Mouse (Mus musculus) testis, adult 2 months (tissue): ENCODE results near the gene Zfp367. TPM values are rescaled to one million over a fixed set of nuclear protein-coding genes. Genes with fewer than 3 reads are reported as not detected.
A peak's percentile ranks its signal among the peaks of the same experiment; 100 is the strongest.

ENCODE experiments used
- H3K27ac ChIP-seq: fragments of 200-500 bp; 2 replicates; pipeline ENCODE4 v1.5.1; 2012; ENCODE audit warnings: low read depth, low read length; ENCODE audit not compliant: control insufficient read depth, insufficient read depth
- H3K27me3 ChIP-seq: fragments of 200-500 bp; 2 replicates; pipeline ENCODE4 v1.6.1; 2012; ENCODE audit warnings: mild to moderate bottlenecking, low read length, moderate library complexity; ENCODE audit not compliant: control insufficient read depth, insufficient read depth
- H3K36me3 ChIP-seq: fragments of 200-500 bp; 2 replicates; pipeline ENCODE4 v1.6.1; 2012; ENCODE audit warnings: mild to moderate bottlenecking, low read length; ENCODE audit not compliant: control insufficient read depth, insufficient read depth
- H3K4me1 ChIP-seq: fragments of 200-500 bp; 2 replicates; pipeline ENCODE4 v1.6.1; 2012; ENCODE audit warnings: low read length; ENCODE audit not compliant: control insufficient read depth, insufficient read depth
- H3K4me3 ChIP-seq: fragments of 200-500 bp; 2 replicates; pipeline ENCODE4 v1.5.1; 2012; ENCODE audit warnings: low read depth, mild to moderate bottlenecking, low read length, moderate library complexity, mixed read lengths; ENCODE audit not compliant: control insufficient read depth
- CTCF ChIP-seq: fragments of 200-500 bp; IDR thresholded peaks from 2 replicates; pipeline ENCODE4 v1.5.1; 2012; ENCODE audit warnings: low read depth, mild to moderate bottlenecking, inconsistent platforms, low read length, moderate library complexity; ENCODE audit not compliant: control insufficient read depth, insufficient read depth, insufficient replicate concordance
- POLR2A ChIP-seq: fragments of 200-500 bp; IDR thresholded peaks from 2 replicates; pipeline ENCODE4 v1.6.1; 2012; ENCODE audit warnings: low read depth, mild to moderate bottlenecking, inconsistent platforms, low read length, moderate library complexity; ENCODE audit not compliant: control insufficient read depth
- polyA plus RNA-seq: library from polyadenylated mRNA; depleted of rRNA; stranded (reverse); fragments of >200 nt; gene quantifications from 2 replicates; pipeline ENCODE4 v1.2.3, GENCODE M21; 2012

The Zfp367 gene
- polyA plus RNA-seq, 1 experiment, result 29.3 TPM

DNA sequence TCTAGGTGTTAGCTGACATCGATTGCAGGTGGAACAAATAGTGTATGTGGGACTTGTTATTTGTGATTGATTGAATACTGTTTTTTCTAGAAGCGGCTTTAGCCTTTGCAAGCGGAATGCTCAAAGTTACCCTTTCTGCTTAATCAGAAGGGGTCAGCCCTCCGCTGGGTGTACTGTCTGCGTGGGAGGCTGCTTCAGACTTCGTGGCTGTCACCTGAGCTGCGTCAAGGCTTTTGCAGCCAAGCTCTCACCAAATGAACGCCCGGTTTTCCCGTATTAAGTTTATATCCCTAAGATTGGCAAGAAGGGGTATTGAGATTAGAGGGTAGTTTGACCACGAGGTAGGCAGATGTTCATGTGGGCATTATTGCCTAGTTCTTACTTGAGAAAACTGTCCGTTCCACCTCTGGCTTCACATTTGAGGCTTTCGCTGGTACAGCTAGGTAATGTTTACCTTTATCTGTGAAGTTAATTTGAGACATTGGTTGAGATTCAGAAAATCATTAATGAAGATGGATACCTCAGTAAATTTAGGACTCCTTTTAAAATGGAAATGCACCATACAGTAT is 10.2 kb upstream of the Zfp367 start:
- no peak overlapping the region for H3K27ac ChIP-seq
- TF ChIP-seq POLR2A (no peak), CTCF (no peak)
- no peaks in the 10 kb centered on the region for H3K36me3 ChIP-seq
- H3K4me1 ChIP-seq, result peaks cover 10% of the 10 kb centered on the region
- H3K4me3 ChIP-seq, result peak overlapping the region; percentile 83
- H3K27me3 ChIP-seq, result no peaks in the 10 kb centered on the region

DNA sequence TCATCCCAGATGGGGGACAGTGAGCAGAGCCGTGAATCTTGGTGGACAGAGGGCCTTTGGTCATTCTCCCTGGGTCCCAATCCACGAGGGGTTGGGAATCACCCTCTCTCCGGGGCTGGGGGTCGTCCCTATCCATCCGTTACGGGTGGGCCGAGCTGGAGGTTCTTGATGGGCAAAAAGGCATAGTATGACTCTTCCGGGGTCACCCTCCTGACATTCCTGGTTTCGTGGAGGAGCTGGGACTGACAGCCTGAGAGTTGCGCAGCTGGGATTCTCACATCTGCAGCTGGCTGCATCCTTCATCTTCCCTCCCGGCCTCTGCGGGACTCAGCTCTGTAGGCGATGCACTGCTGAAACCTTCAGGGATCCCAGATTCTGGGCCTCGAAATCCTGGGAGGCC is 9.6 kb upstream of the Zfp367 start:
- no peak for TF ChIP-seq CTCF
- TF ChIP-seq POLR2A, result no peak
- Histone ChIP-seq H3K4me1 (peaks cover 10% of the 10 kb centered on the region), H3K4me3 (peak overlapping the region; percentile 83), H3K36me3 (no peaks in the 10 kb centered on the region), H3K27me3 (no peaks in the 10 kb centered on the region), H3K27ac (0 out of 2 replicates have a peak overlapping the region, but pooled peaks have one; percentile 1)

DNA sequence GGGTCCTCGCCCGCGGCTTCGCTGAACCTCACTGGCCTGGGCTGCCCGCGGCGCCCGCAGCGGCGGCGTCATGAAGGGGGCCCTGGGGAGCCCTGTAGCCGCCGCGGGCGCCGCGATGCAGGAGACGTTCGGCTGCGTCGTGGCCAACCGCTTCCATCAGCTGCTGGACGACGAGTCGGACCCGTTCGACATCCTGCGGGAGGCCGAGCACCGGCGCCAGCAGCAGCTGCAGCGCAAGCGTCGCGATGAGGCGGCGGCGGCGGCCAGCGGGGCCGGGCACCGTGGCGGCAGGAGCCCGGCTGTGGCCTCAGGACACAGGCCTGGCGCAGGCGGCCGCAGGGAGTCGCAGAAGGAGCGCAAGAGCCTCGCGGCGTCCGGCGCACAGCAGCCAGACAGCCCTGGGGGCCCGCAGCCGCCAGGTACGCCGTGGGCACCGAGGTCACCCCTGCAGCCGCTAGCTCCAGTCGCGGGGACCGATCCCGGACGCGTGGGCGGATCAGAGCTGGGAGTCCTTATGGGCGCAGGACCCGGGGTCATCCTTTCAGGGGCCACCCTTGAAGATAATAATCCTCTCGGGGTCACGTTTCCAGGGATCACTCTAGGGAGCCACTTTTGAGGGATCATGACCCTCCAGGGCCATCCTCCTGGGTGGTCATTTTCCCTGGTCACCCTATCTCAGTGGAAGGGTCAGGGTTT is 9.1 kb upstream of the Zfp367 start:
- Histone ChIP-seq H3K27me3 (no peaks in the 10 kb centered on the region), H3K4me1 (peaks cover 10% of the 10 kb centered on the region), H3K36me3 (no peaks in the 10 kb centered on the region), H3K4me3 (peak overlapping the region; percentile 83), H3K27ac (peak overlapping the region; percentile 4; the same call in 1 of the 2 replicates)
- TF ChIP-seq POLR2A (no peak), CTCF (no peak)

DNA sequence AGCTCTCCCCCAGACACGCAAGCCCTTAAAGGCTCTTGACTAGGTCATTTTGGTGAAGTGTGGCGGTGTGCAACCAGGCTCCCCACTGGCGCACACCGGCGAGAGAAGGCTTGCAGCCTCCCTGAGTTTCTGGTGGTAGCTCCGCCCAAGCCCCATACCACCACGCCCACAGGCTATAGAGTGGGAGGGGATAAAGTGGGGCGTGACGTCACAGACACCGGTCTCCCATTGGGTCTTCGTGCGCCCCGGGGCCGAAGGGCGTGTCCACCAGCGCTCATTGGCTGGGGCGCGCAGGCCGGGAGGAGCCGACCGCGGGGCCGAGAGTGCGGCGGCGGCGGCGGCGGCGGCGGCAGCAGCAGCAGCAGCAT is 8.5 kb upstream of the Zfp367 start, which contains the start of gene Habp4:
Gene Habp4 (plus strand): TSS at position 277 of the 368 bp plus-strand sequence.
- Histone ChIP-seq H3K27ac (peak within 1 kb of the TSS; percentile 50), H3K27me3 (no peaks in the 10 kb centered on the region), H3K4me1 (peaks cover 10% of the 10 kb centered on the region), H3K36me3 (no peaks in the 10 kb centered on the region), H3K4me3 (peak within 1 kb of the TSS; percentile 83)
- peak; percentile 87 for TF ChIP-seq POLR2A
- no peak for TF ChIP-seq CTCF

DNA sequence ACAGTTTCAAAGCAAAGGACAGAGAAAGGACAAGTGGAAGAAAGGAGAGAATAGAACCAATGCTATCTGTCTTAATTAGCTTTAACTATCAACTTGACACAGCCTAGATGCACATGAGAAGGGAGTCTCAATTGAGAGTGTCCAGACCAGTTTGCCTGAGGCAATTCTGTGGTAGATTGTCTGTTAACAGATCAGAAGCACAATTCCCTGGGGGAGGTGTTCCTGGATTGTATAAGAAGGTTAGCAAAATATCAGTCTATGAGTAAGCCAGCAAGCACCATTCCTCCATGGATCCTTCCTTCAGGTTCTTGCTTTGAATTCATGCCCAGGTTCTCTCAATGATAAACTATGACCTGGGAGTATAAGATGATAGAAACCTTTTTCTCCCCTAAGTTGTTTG is 4.0 kb upstream of the Zfp367 start:
- TF ChIP-seq POLR2A (no peak), CTCF (no peak)
- Histone ChIP-seq H3K36me3 (no peaks in the 10 kb centered on the region), H3K4me1 (peaks cover 4% of the 10 kb centered on the region), H3K27ac (no peak overlapping the region), H3K4me3 (no peak overlapping the region), H3K27me3 (no peaks in the 10 kb centered on the region)

DNA sequence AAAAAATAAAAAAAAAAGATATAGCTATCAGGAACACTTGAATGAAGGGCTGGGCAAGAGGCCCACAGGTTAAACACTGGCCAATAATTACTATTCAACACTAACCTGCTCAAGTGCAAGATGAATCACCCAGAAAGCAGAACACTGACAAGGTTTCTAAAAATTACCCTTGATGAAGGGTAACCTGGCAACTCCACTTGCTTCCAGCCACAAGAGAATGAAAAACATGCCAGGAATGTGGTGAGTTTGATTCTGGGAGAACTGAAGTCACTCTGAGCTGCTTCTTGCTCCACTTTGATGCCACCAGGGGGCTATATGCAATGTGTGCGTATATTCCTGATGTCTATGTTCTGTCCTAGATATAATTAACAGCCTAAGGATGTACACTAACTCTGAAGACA is 2.2 kb upstream of the Zfp367 start:
- Histone ChIP-seq H3K27ac (no peak overlapping the region), H3K36me3 (no peaks in the 10 kb centered on the region), H3K4me3 (no peak overlapping the region), H3K4me1 (peaks cover 4% of the 10 kb centered on the region), H3K27me3 (no peaks in the 10 kb centered on the region)
- TF ChIP-seq CTCF, result no peak
- no peak for TF ChIP-seq POLR2A

DNA sequence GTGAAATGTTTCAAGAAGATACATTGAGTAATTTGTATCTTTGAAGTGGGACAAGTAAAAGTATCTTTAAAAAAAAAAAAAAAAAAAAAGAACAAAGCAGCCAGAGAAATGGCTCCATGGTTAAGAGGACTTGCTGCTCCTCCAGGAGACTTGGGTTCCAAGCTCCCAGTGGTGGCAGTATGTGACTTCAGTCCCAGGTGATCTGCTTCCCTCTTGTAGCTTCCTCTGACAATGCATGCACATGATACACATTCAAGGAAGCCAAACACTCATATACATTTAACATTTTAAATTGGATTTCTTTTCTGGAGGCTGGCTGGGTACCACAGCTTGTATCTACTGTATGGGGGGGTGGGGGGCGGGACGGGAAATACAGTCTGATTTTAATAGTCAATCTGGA is 1.6 kb upstream of the Zfp367 start:
- TF ChIP-seq POLR2A (no peak), CTCF (no peak)
- Histone ChIP-seq H3K4me1 (peaks cover 4% of the 10 kb centered on the region), H3K4me3 (no peak overlapping the region), H3K36me3 (no peaks in the 10 kb centered on the region), H3K27ac (no peak overlapping the region), H3K27me3 (no peaks in the 10 kb centered on the region)
